Mouse (Mus musculus): ENCODE measurements at regions not wholly inside any gene's neighbourhood (a gene's known extent, or its start where the extent isn't known, plus 50 kb on each side); places are given as distances from the start of the nearest gene placed in this dataset.

GRCm38 (mm10) chr4:56654327-56654726 is 85.5 kb upstream of the Gm26657 start:
- H3K27ac ChIP-seq (replicated peaks; ENCODE audit: low read depth, low read length), result no peak overlapping the region
- no peaks in the 10 kb centered on the region for H3K9me3 ChIP-seq (ENCODE audit: control insufficient read depth, low read length)
- no peak overlapping the region for H3K4me3 ChIP-seq (ENCODE audit: low read depth, low read length)
- WGBS, result 70% methylated on average over 4 of the region's 4 CpGs
- no peak overlapping the region for H3K4me2 ChIP-seq (ENCODE audit: low read depth, low read length)
- peaks cover 12% of the 10 kb centered on the region; the same call in 1 of the 2 replicates for H3K4me1 ChIP-seq (ENCODE audit: control insufficient read depth, insufficient read depth, low read length)
- no peaks in the 10 kb centered on the region for H3K27me3 ChIP-seq (replicated peaks; ENCODE audit: control insufficient read depth, insufficient read depth, low read length)
- no peak overlapping the region for H3K9ac ChIP-seq (ENCODE audit: low read depth, low read length)
- no peaks in the 10 kb centered on the region for H3K36me3 ChIP-seq (ENCODE audit: control insufficient read depth, insufficient read depth, low read length)
- ATAC-seq (ENCODE audit: low read depth) (no peak), DNase-seq (ENCODE audit: low spot score) (no peak)

- peak overlapping the region; percentile 44; the same call in 1 of the 2 replicates for H3K27ac ChIP-seq (replicated peaks; ENCODE audit: low read depth, low read length)
- H3K4me3 ChIP-seq (ENCODE audit: low read depth, low read length), result no peak overlapping the region
- no peaks in the 10 kb centered on the region for H3K9me3 ChIP-seq (ENCODE audit: control insufficient read depth, low read length)
- H3K36me3 ChIP-seq (ENCODE audit: control insufficient read depth, insufficient read depth, low read length), result no peaks in the 10 kb centered on the region
- ATAC-seq (ENCODE audit: low read depth) (no peak), DNase-seq (ENCODE audit: low spot score) (no peak)
- H3K27me3 ChIP-seq (replicated peaks; ENCODE audit: control insufficient read depth, insufficient read depth, low read length), result no peaks in the 10 kb centered on the region
- 62% methylated on average over 5 of the region's 5 CpGs for WGBS
- peaks cover 12% of the 10 kb centered on the region; the same call in 1 of the 2 replicates for H3K4me1 ChIP-seq (ENCODE audit: control insufficient read depth, insufficient read depth, low read length)
- no peak overlapping the region for H3K9ac ChIP-seq (ENCODE audit: low read depth, low read length)
- no peak overlapping the region for H3K4me2 ChIP-seq (ENCODE audit: low read depth, low read length)
These were observed 87.1 kb upstream of the Gm26657 start for GRCm38 (mm10) chr4:56652819-56653218.

- 55% methylated on average over 1 of the region's 1 CpGs for WGBS
These were observed 90.1 kb upstream of the Gm26657 start for GRCm38 (mm10) chr4:56649731-56650130.

GRCm38 (mm10) chr4:56643999-56644962 is 95.6 kb upstream of the Gm26657 start:
- Histone ChIP-seq H3K4me3 (ENCODE audit: low read depth, low read length) (no peak overlapping the region), H3K9ac (ENCODE audit: low read depth, low read length) (no peak overlapping the region), H3K27ac (replicated peaks; ENCODE audit: low read depth, low read length) (peak overlapping the region; percentile 46), H3K27me3 (replicated peaks; ENCODE audit: control insufficient read depth, insufficient read depth, low read length) (no peaks in the 10 kb centered on the region), H3K4me1 (ENCODE audit: control insufficient read depth, insufficient read depth, low read length) (peaks cover 15% of the 10 kb centered on the region), H3K4me2 (ENCODE audit: low read depth, low read length) (peak overlapping the region; percentile 38), H3K9me3 (ENCODE audit: control insufficient read depth, low read length) (no peaks in the 10 kb centered on the region), H3K36me3 (ENCODE audit: control insufficient read depth, insufficient read depth, low read length) (no peaks in the 10 kb centered on the region)
- WGBS, result 19% methylated on average over 20 of the region's 20 CpGs
- peak; percentile 86 for DNase-seq (ENCODE audit: low spot score)
- ATAC-seq (ENCODE audit: low read depth), result peak; percentile 86

More at GRCm38 (mm10) chr4:56649731-56650130, 90.1 kb upstream of the Gm26657 start:
- Histone ChIP-seq H3K27me3 (replicated peaks; ENCODE audit: control insufficient read depth, insufficient read depth, low read length) (no peaks in the 10 kb centered on the region), H3K27ac (replicated peaks; ENCODE audit: low read depth, low read length) (no peak overlapping the region), H3K4me2 (ENCODE audit: low read depth, low read length) (no peak overlapping the region), H3K9me3 (ENCODE audit: control insufficient read depth, low read length) (no peaks in the 10 kb centered on the region), H3K4me3 (ENCODE audit: low read depth, low read length) (no peak overlapping the region), H3K9ac (ENCODE audit: low read depth, low read length) (no peak overlapping the region), H3K36me3 (ENCODE audit: control insufficient read depth, insufficient read depth, low read length) (no peaks in the 10 kb centered on the region), H3K4me1 (ENCODE audit: control insufficient read depth, insufficient read depth, low read length) (peaks cover 3% of the 10 kb centered on the region; the same call in 1 of the 2 replicates)
- DNase-seq (ENCODE audit: low spot score) (no peak), ATAC-seq (ENCODE audit: low read depth) (no peak)

- H3K36me3 ChIP-seq (ENCODE audit: control insufficient read depth, insufficient read depth, low read length), result no peaks in the 10 kb centered on the region
- ATAC-seq (ENCODE audit: low read depth), result no peak
- H3K4me1 ChIP-seq (ENCODE audit: control insufficient read depth, insufficient read depth, low read length), result peaks cover 22% of the 10 kb centered on the region
- WGBS, result 56% methylated on average over 1 of the region's 1 CpGs
- H3K27ac ChIP-seq (replicated peaks; ENCODE audit: low read depth, low read length), result peak overlapping the region; percentile 46
- no peaks in the 10 kb centered on the region for H3K27me3 ChIP-seq (replicated peaks; ENCODE audit: control insufficient read depth, insufficient read depth, low read length)
- no peaks in the 10 kb centered on the region for H3K9me3 ChIP-seq (ENCODE audit: control insufficient read depth, low read length)
- peak; percentile 69 for DNase-seq (ENCODE audit: low spot score)
- no peak overlapping the region for H3K9ac ChIP-seq (ENCODE audit: low read depth, low read length)
- H3K4me3 ChIP-seq (ENCODE audit: low read depth, low read length), result no peak overlapping the region
- H3K4me2 ChIP-seq (ENCODE audit: low read depth, low read length), result peak overlapping the region; percentile 38
These were observed 96.4 kb upstream of the Gm26657 start for GRCm38 (mm10) chr4:56643491-56643890.

- H3K27me3 ChIP-seq (replicated peaks; ENCODE audit: control insufficient read depth, insufficient read depth, low read length), result no peaks in the 10 kb centered on the region
- ATAC-seq (ENCODE audit: low read depth) (no peak), DNase-seq (ENCODE audit: low spot score) (no peak)
- no peaks in the 10 kb centered on the region for H3K9me3 ChIP-seq (ENCODE audit: control insufficient read depth, low read length)
- H3K27ac ChIP-seq (replicated peaks; ENCODE audit: low read depth, low read length), result no peak overlapping the region
- no peaks in the 10 kb centered on the region for H3K36me3 ChIP-seq (ENCODE audit: control insufficient read depth, insufficient read depth, low read length)
- H3K4me2 ChIP-seq (ENCODE audit: low read depth, low read length), result no peak overlapping the region
- peaks cover 26% of the 10 kb centered on the region for H3K4me1 ChIP-seq (ENCODE audit: control insufficient read depth, insufficient read depth, low read length)
- H3K9ac ChIP-seq (ENCODE audit: low read depth, low read length), result no peak overlapping the region
- H3K4me3 ChIP-seq (ENCODE audit: low read depth, low read length), result no peak overlapping the region
- WGBS, result 36% methylated on average over 4 of the region's 4 CpGs
These were observed 100.2 kb upstream of the Gm26657 start for GRCm38 (mm10) chr4:56639709-56640108.

- ATAC-seq (ENCODE audit: low read depth) (no peak), DNase-seq (ENCODE audit: low spot score) (no peak)
- no peaks in the 10 kb centered on the region for H3K36me3 ChIP-seq (ENCODE audit: control insufficient read depth, insufficient read depth, low read length)
- no peak overlapping the region for H3K4me3 ChIP-seq (ENCODE audit: low read depth, low read length)
- no peaks in the 10 kb centered on the region for H3K9me3 ChIP-seq (ENCODE audit: control insufficient read depth, low read length)
- no peak overlapping the region for H3K9ac ChIP-seq (ENCODE audit: low read depth, low read length)
- no peak overlapping the region for H3K4me2 ChIP-seq (ENCODE audit: low read depth, low read length)
- H3K27ac ChIP-seq (replicated peaks; ENCODE audit: low read depth, low read length), result peak overlapping the region; percentile 39; the same call in 1 of the 2 replicates
- 20% methylated on average over 14 of the region's 14 CpGs for WGBS
- no peaks in the 10 kb centered on the region for H3K27me3 ChIP-seq (replicated peaks; ENCODE audit: control insufficient read depth, insufficient read depth, low read length)
- H3K4me1 ChIP-seq (ENCODE audit: control insufficient read depth, insufficient read depth, low read length), result peaks cover 22% of the 10 kb centered on the region
These were observed 101.0 kb upstream of the Gm26657 start for GRCm38 (mm10) chr4:56638704-56639478.

GRCm38 (mm10) chr4:56636265-56636664 is 103.6 kb upstream of the Gm26657 start:
- H3K4me2 ChIP-seq (ENCODE audit: low read depth, low read length), result no peak overlapping the region
- WGBS, result 76% methylated on average over 1 of the region's 1 CpGs
- DNase-seq (ENCODE audit: low spot score) (no peak), ATAC-seq (ENCODE audit: low read depth) (no peak)
- no peak overlapping the region for H3K9ac ChIP-seq (ENCODE audit: low read depth, low read length)
- H3K9me3 ChIP-seq (ENCODE audit: control insufficient read depth, low read length), result no peaks in the 10 kb centered on the region
- H3K4me1 ChIP-seq (ENCODE audit: control insufficient read depth, insufficient read depth, low read length), result peaks cover 16% of the 10 kb centered on the region
- no peaks in the 10 kb centered on the region for H3K27me3 ChIP-seq (replicated peaks; ENCODE audit: control insufficient read depth, insufficient read depth, low read length)
- H3K36me3 ChIP-seq (ENCODE audit: control insufficient read depth, insufficient read depth, low read length), result no peaks in the 10 kb centered on the region
- H3K4me3 ChIP-seq (ENCODE audit: low read depth, low read length), result no peak overlapping the region
- no peak overlapping the region for H3K27ac ChIP-seq (replicated peaks; ENCODE audit: low read depth, low read length)
